Mouse (Mus musculus) kidney, adult 2 months (tissue): ENCODE measurements around the gene Man2c1.

Source experiments
- CTCF ChIP-seq: fragments of 200-500 bp; conservative IDR thresholded peaks from 2 replicates; pipeline ENCODE4 v1.5.1; 2011; ENCODE audit warnings: low read depth, mild to moderate bottlenecking, control low read depth, low read length, moderate library complexity, mixed read lengths; ENCODE audit not compliant: insufficient read depth, insufficient read length
- POLR2A ChIP-seq: fragments of 200-500 bp; IDR thresholded peaks from one replicate; pipeline ENCODE4 v1.6.1; 2011; ENCODE audit warnings: low read depth, low read length, control low read depth

GRCm38 (mm10) chr9:57147205-57148143, 17.0 kb downstream of the Man2c1 start:
- TF ChIP-seq CTCF = no peak
- no peak for TF ChIP-seq POLR2A
